Mouse (Mus musculus): Measurements from ENCODE around the gene Derl2.

Derl2 gene

GRCm38 (mm10) chr11:71019201-71020068 lies at the start of gene Derl2, which contains the start of gene Mis12:
TSS of gene Derl2 (minus strand) at chr11:71019841.
TSS of gene Mis12 (plus strand) at chr11:71019611.
- peak; percentile 93 to 94 for DNase-seq (ENCODE audit: low spot score in 2 of 2)

- DNase-seq (ENCODE audit: low spot score in 2 of 2): no peak
Observed at GRCm38 (mm10) chr11:71052554-71052953, 32.9 kb upstream of the Derl2 start.

- no peak for DNase-seq (ENCODE audit: low spot score in 2 of 2)
Observed at GRCm38 (mm10) chr11:71039526-71040298, 20.1 kb upstream of the Derl2 start.

- no peak for DNase-seq (ENCODE audit: low spot score in 2 of 2)
Observed at GRCm38 (mm10) chr11:71033163-71033761, 13.6 kb upstream of the Derl2 start, which contains the start of gene 6330403K07Rik. TSS of gene 6330403K07Rik (minus strand) at chr11:71033513.

GRCm38 (mm10) chr11:71032491-71033162 lies 13.0 kb upstream of the Derl2 start:
- DNase-seq (ENCODE audit: low spot score in 2 of 2): no peak

- no peak for DNase-seq (ENCODE audit: low spot score in 2 of 2)
Observed at GRCm38 (mm10) chr11:71032070-71032469, 12.4 kb upstream of the Derl2 start.

- DNase-seq (ENCODE audit: low spot score in 2 of 2): no peak
Observed at GRCm38 (mm10) chr11:71029403-71030118, 9.9 kb upstream of the Derl2 start.

- DNase-seq (ENCODE audit: low spot score in 2 of 2): no peak
Observed at GRCm38 (mm10) chr11:71028280-71028679, 8.6 kb upstream of the Derl2 start.

- DNase-seq (ENCODE audit: low spot score in 2 of 2): no peak
Observed at GRCm38 (mm10) chr11:71018416-71019200, 1.0 kb downstream of the Derl2 start.

GRCm38 (mm10) chr11:71017051-71017450 lies 2.6 kb downstream of the Derl2 start:
- no peak for DNase-seq (ENCODE audit: low spot score in 2 of 2)

GRCm38 (mm10) chr11:71012743-71013142 lies 6.9 kb downstream of the Derl2 start:
- DNase-seq (ENCODE audit: low spot score in 2 of 2): no peak

GRCm38 (mm10) chr11:71008321-71008720 lies 11.3 kb downstream of the Derl2 start:
- no peak for DNase-seq (ENCODE audit: low spot score in 2 of 2)

GRCm38 (mm10) chr11:71007831-71008230 lies 11.8 kb downstream of the Derl2 start:
- no peak for DNase-seq (ENCODE audit: low spot score in 2 of 2)

GRCm38 (mm10) chr11:71007026-71007425 lies 12.6 kb downstream of the Derl2 start:
- DNase-seq (ENCODE audit: low spot score in 2 of 2): no peak

- no peak for DNase-seq (ENCODE audit: low spot score in 2 of 2)
Observed at GRCm38 (mm10) chr11:71005046-71005445, 14.6 kb downstream of the Derl2 start.

- DNase-seq (ENCODE audit: low spot score in 2 of 2): peak; percentile 88 to 91
Observed at GRCm38 (mm10) chr11:71004316-71004773, 15.3 kb downstream of the Derl2 start, which contains the start of gene Dhx33. TSS of gene Dhx33 (minus strand) at chr11:71004437.

- no peak for DNase-seq (ENCODE audit: low spot score in 2 of 2)
Observed at GRCm38 (mm10) chr11:71003611-71004315, 15.9 kb downstream of the Derl2 start.

GRCm38 (mm10) chr11:71001167-71001566 lies 18.5 kb downstream of the Derl2 start:
- DNase-seq (ENCODE audit: low spot score in 2 of 2): no peak

GRCm38 (mm10) chr11:70982557-70983228 lies 36.9 kb downstream of the Derl2 start, which contains the start of gene C1qbp:
TSS of gene C1qbp (minus strand) at chr11:70983026.
- DNase-seq (ENCODE audit: low spot score in 2 of 2): peak; percentile 88 to 95
